Mouse (Mus musculus): ENCODE results near the gene Ephb6. TPM values are rescaled to one million over a fixed set of nuclear protein-coding genes. Genes with fewer than 3 reads are reported as not detected.

Ephb6 gene
- polyA plus RNA-seq (2014; fragmentation: Illumina TruSeq; extraction: RNeasy Lipid Tissue Mini Kit (QIAGEN cat#74804); ENCODE audit: insufficient read depth, low read depth, low replicate concordance) = 6.2 TPM

DNA sequence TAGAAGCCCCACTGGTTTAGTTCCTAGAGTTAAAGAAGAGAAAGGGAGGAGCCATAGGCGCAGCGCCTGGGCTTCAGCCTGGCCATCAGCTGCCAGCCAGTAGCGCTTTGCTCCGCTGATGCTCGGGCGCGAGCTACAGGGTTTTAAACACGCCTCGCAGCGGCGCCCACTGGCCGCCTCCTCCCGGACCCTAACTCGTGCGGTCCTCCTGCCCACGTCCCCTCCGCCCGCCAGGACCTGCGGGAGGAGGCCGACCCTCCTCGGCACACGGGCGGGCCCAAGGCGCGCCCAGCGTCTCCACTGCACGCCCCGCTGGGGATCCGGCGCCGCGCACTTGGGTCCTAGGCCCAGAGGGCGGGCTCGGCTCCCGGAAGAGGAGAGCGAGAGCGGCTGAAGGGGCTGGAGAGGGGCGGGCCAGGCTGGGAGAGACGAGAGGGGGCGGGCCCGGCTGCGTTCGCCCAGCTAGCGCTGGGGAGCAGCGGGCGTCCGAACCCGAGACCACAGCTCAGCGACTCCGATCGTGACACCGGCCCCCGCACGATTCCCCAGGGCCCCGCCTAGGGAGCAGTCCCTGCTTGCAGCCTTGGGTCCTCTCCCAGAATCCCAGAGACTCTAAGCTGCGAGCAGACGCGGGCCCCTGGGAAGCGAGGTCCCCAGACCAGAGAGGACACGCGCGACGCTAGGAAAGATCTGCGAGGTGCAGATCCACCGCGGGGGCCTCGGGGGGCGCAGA is at the start of gene Ephb6:
TSS of gene Ephb6 (plus strand) at position 422 of the 733 bp plus-strand sequence.

DNA sequence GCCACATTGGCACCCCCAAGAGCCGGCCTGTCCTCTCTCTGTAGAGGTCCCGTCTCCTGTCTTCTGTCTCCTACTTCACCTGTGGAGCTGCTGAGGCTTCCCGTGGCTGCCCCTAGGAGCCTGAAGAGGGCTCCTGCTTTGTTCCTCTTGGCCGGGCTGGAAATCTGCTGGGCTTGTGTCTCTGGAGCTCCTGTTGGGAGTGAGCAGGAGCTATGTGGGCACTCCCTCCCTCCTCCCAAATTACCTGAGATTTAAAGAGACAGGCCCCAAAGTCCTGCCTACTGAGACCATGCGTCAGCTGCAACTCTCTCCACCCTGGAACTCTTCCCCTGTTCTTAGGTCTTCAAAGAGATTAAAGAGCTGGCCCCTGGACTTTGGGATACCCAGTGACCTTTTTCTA is 30.9 kb downstream of the Ephb6 start, which contains the start of gene Trpv6:
TSS of gene Trpv6 (minus strand) at position 228 of the 400 bp plus-strand sequence.

Other genes starting within 250 kb of the Ephb6 start
- gene Prss3, start 227.8 kb upstream of the Ephb6 start, polyA plus RNA-seq (2014; fragmentation: Illumina TruSeq; extraction: RNeasy Lipid Tissue Mini Kit (QIAGEN cat#74804); ENCODE audit: insufficient read depth, low read depth, low replicate concordance) = not detected
- gene Gm5771, start 213.1 kb upstream of the Ephb6 start, polyA plus RNA-seq (2014; fragmentation: Illumina TruSeq; extraction: RNeasy Lipid Tissue Mini Kit (QIAGEN cat#74804); ENCODE audit: insufficient read depth, low read depth, low replicate concordance) = not detected
- not detected for gene Gm10334, start 159.3 kb upstream of the Ephb6 start, polyA plus RNA-seq (2014; fragmentation: Illumina TruSeq; extraction: RNeasy Lipid Tissue Mini Kit (QIAGEN cat#74804); ENCODE audit: insufficient read depth, low read depth, low replicate concordance)
- gene Prss1, start 146.6 kb upstream of the Ephb6 start, polyA plus RNA-seq (2014; fragmentation: Illumina TruSeq; extraction: RNeasy Lipid Tissue Mini Kit (QIAGEN cat#74804); ENCODE audit: insufficient read depth, low read depth, low replicate concordance) = not detected
- gene Prss2, start 83.7 kb upstream of the Ephb6 start, polyA plus RNA-seq (2014; fragmentation: Illumina TruSeq; extraction: RNeasy Lipid Tissue Mini Kit (QIAGEN cat#74804); ENCODE audit: insufficient read depth, low read depth, low replicate concordance) = not detected
- gene Trpv6, start 30.9 kb downstream of the Ephb6 start, polyA plus RNA-seq (2014; fragmentation: Illumina TruSeq; extraction: RNeasy Lipid Tissue Mini Kit (QIAGEN cat#74804); ENCODE audit: insufficient read depth, low read depth, low replicate concordance) = 3.7 TPM
- gene Trpv5, start 75.3 kb downstream of the Ephb6 start, polyA plus RNA-seq (2014; fragmentation: Illumina TruSeq; extraction: RNeasy Lipid Tissue Mini Kit (QIAGEN cat#74804); ENCODE audit: insufficient read depth, low read depth, low replicate concordance) = not detected
- not detected for gene Llcfc1, start 78.9 kb downstream of the Ephb6 start, polyA plus RNA-seq (2014; fragmentation: Illumina TruSeq; extraction: RNeasy Lipid Tissue Mini Kit (QIAGEN cat#74804); ENCODE audit: insufficient read depth, low read depth, low replicate concordance)
- not detected for gene Kel, start 98.9 kb downstream of the Ephb6 start, polyA plus RNA-seq (2014; fragmentation: Illumina TruSeq; extraction: RNeasy Lipid Tissue Mini Kit (QIAGEN cat#74804); ENCODE audit: insufficient read depth, low read depth, low replicate concordance)
- gene Olfr459, start 169.7 kb downstream of the Ephb6 start, polyA plus RNA-seq (2014; fragmentation: Illumina TruSeq; extraction: RNeasy Lipid Tissue Mini Kit (QIAGEN cat#74804); ENCODE audit: insufficient read depth, low read depth, low replicate concordance) = not detected
- gene Pip, start 242.1 kb downstream of the Ephb6 start, polyA plus RNA-seq (2014; fragmentation: Illumina TruSeq; extraction: RNeasy Lipid Tissue Mini Kit (QIAGEN cat#74804); ENCODE audit: insufficient read depth, low read depth, low replicate concordance) = not detected
- not detected for gene Sval2, start 247.5 kb downstream of the Ephb6 start, polyA plus RNA-seq (2014; fragmentation: Illumina TruSeq; extraction: RNeasy Lipid Tissue Mini Kit (QIAGEN cat#74804); ENCODE audit: insufficient read depth, low read depth, low replicate concordance)